Mouse (Mus musculus) thymus, postnatal 14 days (tissue): ENCODE results near the gene Hdhd3.

ENCODE experiments used
- DNase-seq: peaks from one replicate; pipeline ENCODE4 v3.0.0; 2021

The Hdhd3 gene

GRCm38 (mm10) chr4:62475793-62476192, 27.5 kb downstream of the Hdhd3 start:
- peak; percentile 49 for DNase-seq

DNA sequence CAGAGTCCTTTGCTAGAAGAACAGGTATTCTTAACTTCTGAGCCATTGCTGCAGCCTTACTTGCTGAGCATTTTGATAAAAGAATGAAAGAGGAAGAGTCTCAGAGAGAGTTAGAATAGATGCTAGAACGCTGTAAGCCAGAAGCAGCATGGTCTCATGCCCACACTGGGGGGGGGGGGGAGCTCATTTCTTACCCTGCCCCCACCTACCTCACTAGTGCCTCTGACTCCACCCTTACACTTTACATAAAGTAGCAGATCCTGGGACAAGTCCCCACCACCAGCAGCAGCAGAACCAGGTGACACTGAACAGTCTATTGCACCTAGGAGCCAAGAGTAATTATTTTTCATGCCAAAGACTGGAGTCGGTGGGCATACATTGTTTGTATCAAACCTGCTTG, 28.1 kb downstream of the Hdhd3 start:
- DNase-seq, result peak; percentile 57

- no peak for DNase-seq
These were observed 31.2 kb downstream of the Hdhd3 start for GRCm38 (mm10) chr4:62472071-62472470.

- peak; percentile 86 for DNase-seq
These were observed 32.6 kb downstream of the Hdhd3 start, which contains the start of gene Wdr31 for GRCm38 (mm10) chr4:62470598-62471051. TSS of gene Wdr31 (minus strand) at chr4:62470896.

GRCm38 (mm10) chr4:62468158-62468557, 35.1 kb downstream of the Hdhd3 start:
- DNase-seq, result no peak

GRCm38 (mm10) chr4:62463124-62463523, 40.1 kb downstream of the Hdhd3 start:
- DNase-seq, result no peak

- no peak for DNase-seq
These were observed 42.9 kb downstream of the Hdhd3 start for GRCm38 (mm10) chr4:62460348-62460747.

DNA sequence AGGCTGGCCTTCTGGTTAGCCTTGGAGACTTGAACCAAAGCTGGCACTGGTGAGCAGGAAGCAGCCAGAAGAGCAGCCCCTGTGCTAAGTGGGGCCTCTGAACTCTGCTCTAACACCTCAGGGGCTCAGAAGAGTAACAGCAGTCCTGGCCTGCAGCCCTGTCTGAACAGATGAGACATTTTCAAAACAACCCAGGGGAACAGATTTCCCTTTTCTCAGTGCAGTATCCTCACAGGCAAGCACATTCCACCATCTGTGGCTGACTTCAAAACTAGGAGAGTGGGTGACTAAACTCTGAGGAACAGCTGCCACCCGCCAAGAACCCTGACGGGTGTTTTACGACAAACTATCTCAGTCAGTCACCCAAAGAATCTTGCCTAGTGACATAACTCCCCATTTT, 44.2 kb downstream of the Hdhd3 start:
- no peak for DNase-seq

GRCm38 (mm10) chr4:62454995-62455394, 48.3 kb downstream of the Hdhd3 start:
- peak; percentile 51 for DNase-seq
